Mouse (Mus musculus) ES-E14 (cell line): ENCODE data around the gene Lsm4. TPM values are rescaled to one million over a fixed set of nuclear protein-coding genes. Genes with fewer than 3 reads are reported as not detected.

Source experiments
- DNase-seq: peaks from one replicate; pipeline ENCODE4 v3.0.0-alpha.2; 2013; ENCODE audit warnings: low read depth, low spot score
- H3K27ac ChIP-seq: 2 replicates; pipeline ENCODE4 v1.5.1; 2012; ENCODE audit warnings: low read depth, mild to moderate bottlenecking, low read length, moderate library complexity, mixed read lengths; ENCODE audit not compliant: poor library complexity, insufficient read depth, severe bottlenecking
- H3K36me3 ChIP-seq: 2 replicates; pipeline ENCODE4 v1.6.1; 2012; ENCODE audit warnings: mild to moderate bottlenecking, low read length, moderate library complexity, mixed read lengths; ENCODE audit not compliant: control insufficient read depth, poor library complexity, insufficient read depth, severe bottlenecking
- H3K4me1 ChIP-seq, 2 experiments: fragments of 150-350 bp in 1 of 2; sonication (generic) in 1 of 2; 2 replicates each; pipeline ENCODE4 v1.6.1; 2012; ENCODE audit warnings: low read length in 2 of 2, mild to moderate bottlenecking in 1 of 2, mixed read lengths in 1 of 2; ENCODE audit not compliant: control insufficient read depth in 2 of 2, insufficient read depth in 2 of 2, poor library complexity in 1 of 2
- H3K4me3 ChIP-seq, 2 experiments: fragments of 150-350 bp in 1 of 2; sonication (generic) in 1 of 2; 2 replicates each; pipeline ENCODE4 v1.5.1; 2012; ENCODE audit warnings: low read length in 2 of 2, low read depth in 1 of 2, mild to moderate bottlenecking in 1 of 2, mixed read lengths in 1 of 2; ENCODE audit not compliant: insufficient read depth in 1 of 2, poor library complexity in 1 of 2, severe bottlenecking in 1 of 2
- H3K9ac ChIP-seq: 2 replicates; pipeline ENCODE4 v1.6.1; 2012; ENCODE audit warnings: low read depth, mild to moderate bottlenecking, low read length, mixed read lengths; ENCODE audit not compliant: poor library complexity, insufficient read depth, severe bottlenecking
- H3K9me3 ChIP-seq: fragments of 150-350 bp; sonication (generic); 2 replicates; pipeline ENCODE4 v1.6.1; 2012; ENCODE audit warnings: low read depth, mild to moderate bottlenecking, low read length; ENCODE audit not compliant: control insufficient read depth, insufficient read depth
- CHD2 ChIP-seq: IDR thresholded peaks from 2 replicates; pipeline ENCODE4 v1.6.1; 2014; ENCODE audit warnings: mild to moderate bottlenecking, low read depth, low read length, inconsistent platforms
- HCFC1 ChIP-seq: IDR thresholded peaks from 2 replicates; pipeline ENCODE4 v1.6.1; 2012; ENCODE audit warnings: low read length, inconsistent platforms, borderline replicate concordance; ENCODE audit not compliant: insufficient read depth
- MAFK ChIP-seq: IDR thresholded peaks from 2 replicates; pipeline ENCODE4 v1.6.1; 2014; ENCODE audit warnings: mild to moderate bottlenecking, low read depth, low read length, inconsistent platforms; ENCODE audit not compliant: insufficient read depth
- ZC3H11A ChIP-seq: IDR thresholded peaks from 2 replicates; pipeline ENCODE4 v1.6.1; 2012; ENCODE audit warnings: low read depth, mild to moderate bottlenecking, inconsistent platforms, low read length, borderline replicate concordance
- ZNF384 ChIP-seq: IDR thresholded peaks from 2 replicates; pipeline ENCODE4 v1.6.1; 2012; ENCODE audit warnings: low read depth, low read length, inconsistent platforms
- in situ Hi-C, 2 experiments: fragments of 600-800 bp; cut with MboI; formaldehyde crosslinking; loops; one replicate each; pipeline ENCODE4 v1.15.1; 2025; ENCODE audit warnings: low sequenced_read_pairs in 2 of 2, inconsistent platforms in 1 of 2; ENCODE audit not compliant: unreplicated experiment in 2 of 2
- total RNA-seq: library from RNA; depleted of rRNA; stranded (reverse); fragments of 300-350 nt; gene quantifications from 2 replicates; pipeline ENCODE4 v1.2.3, GENCODE M21; 2012

Lsm4 gene
- total RNA-seq, 1 experiment: 171 TPM

DNA sequence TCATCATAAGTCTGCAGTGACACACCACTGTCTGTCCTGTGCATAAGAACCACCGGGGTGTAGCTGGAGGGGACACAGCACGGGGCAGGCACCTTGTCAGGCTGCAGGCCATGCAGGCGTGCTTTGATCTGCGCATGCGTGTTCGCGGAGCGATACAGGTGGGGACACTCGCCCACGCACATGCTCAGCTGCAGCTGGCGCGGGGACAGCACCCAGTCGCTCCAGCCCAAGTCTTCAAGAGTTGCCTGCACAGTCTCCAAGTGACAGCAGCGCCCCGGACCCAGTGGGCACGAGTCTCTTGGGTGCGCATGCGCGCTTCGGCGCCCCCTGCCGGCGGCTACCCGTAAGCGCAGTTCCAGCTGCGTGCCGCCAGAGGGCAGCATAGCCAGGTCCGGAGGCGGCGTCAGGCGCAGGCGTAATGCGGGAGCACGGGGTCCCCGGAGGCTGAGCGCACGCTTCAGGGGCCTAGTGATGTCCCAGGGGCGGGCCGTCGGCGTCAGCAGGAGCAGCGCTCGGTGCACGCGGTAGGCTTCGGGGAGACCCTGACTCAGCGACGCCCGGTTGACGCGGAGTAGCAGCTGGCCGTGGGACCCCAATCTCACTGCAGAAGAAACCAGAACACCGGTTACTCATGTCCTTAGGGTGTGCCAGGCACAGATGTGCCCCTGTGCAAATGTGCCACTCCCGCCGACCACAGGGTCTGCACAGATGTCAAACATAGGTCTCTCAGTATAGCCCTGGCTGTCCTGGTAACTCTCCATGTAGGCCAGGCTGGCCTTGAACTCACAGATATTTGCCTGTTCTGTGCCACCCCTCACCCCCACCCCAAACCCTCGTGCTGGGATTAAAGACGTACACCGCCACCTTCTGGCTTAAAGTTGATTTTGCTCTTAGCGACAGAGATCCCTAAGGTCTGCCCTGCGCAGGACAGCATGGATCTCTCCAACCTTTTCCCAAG is 43.2 kb upstream of the Lsm4 start:
- DNase-seq: peak; percentile 83
- peak overlapping the region; percentile 40; the same call in 1 of the 2 replicates for H3K27ac ChIP-seq
- in situ Hi-C loops: no loop called here

DNA sequence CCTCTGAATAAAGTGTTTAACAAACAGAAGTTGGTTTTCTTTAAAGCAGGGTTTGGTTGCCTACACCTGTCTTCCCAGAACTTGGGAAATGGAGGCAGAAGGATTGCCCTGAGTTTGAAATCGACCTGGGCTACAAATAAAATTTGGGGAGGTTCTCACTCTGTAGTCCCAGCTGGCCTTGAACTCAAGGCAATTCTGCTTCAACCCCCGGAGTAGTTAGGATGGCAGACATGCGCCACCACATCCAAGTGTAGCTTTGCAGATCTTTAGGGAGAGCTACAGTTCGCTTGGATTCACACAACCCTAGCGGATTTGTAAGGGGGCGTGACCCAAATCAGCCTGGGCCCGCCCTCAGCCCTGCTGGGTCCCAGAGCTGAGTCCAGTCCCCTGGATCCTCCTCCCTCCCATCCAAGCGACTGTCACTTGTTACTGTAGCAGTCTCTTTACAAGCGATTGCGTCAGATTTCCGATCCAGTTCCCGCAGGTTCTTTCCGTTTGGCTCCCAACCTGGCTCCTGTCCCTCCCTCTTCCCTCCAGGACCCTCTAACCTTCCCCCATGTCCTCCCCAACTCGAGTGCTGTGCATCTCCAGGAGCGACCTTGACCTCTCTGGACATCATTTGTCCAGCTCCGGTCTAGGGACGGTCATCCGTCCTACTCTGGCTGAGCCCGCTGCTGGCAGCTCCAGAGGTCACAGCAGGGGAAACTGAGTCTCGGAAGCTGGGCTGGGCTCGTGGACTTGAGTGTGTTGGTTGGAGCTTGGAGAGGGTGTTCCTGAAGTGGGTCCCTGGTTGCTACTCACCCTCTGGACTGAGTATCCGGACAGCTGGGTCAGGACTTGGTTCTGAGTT is 42.3 kb upstream of the Lsm4 start:
- Histone ChIP-seq H3K27ac (peak overlapping the region; percentile 77), H3K9ac (peak overlapping the region; percentile 70), H3K36me3 (no peaks in the 10 kb centered on the region; the same call in 1 of the 2 replicates), H3K4me3 (peak overlapping the region; percentile 61 to 62), H3K9me3 (no peaks in the 10 kb centered on the region), H3K4me1 (peaks cover 0 to 14% of the 10 kb centered on the region in 2 experiments; a peak in 2 of 4 replicates)
- DNase-seq: peak; percentile 84
- in situ Hi-C loops: no loop called here
- TF ChIP-seq HCFC1: no peak
- TF ChIP-seq CHD2: no peak
- no peak for TF ChIP-seq ZC3H11A
- no peak for TF ChIP-seq MAFK
- no peak for TF ChIP-seq ZNF384

More for the DNA sequence above, 43.2 kb upstream of the Lsm4 start:
- peaks cover 0 to 12% of the 10 kb centered on the region in 2 experiments; a peak in 2 of 4 replicates for H3K4me1 ChIP-seq
- H3K9me3 ChIP-seq: no peaks in the 10 kb centered on the region
- TF ChIP-seq ZNF384 (0 out of 2 replicates have a peak, but pooled peaks have one; percentile 60), ZC3H11A (no peak), MAFK (no peak), HCFC1 (peak; percentile 66; the same call in 1 of the 2 replicates), CHD2 (no peak)
- H3K36me3 ChIP-seq: no peaks in the 10 kb centered on the region; the same call in 1 of the 2 replicates
- H3K4me3 ChIP-seq: peak overlapping the region; percentile 37 to 51
- H3K9ac ChIP-seq: peak overlapping the region; percentile 64

DNA sequence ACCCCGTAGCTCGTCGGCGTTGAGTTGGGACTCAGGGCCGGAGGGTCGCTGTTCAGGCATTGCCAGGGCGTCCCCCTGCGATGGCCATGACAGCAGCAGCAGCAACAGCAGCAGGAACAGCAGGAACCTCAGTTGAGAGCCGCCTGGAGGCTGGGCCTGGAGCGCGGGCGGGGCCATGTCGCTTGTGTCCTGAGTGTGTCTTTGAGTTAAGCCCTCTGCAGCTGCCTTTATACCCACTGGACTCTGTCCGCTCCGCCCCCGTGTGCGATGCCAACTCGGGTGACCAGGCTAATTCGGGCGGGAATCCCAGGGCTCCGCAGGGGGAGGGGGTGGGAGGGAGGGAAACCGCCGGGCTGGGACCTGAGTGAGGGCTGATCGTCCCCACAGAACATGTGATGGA is 41.6 kb upstream of the Lsm4 start:
- DNase-seq: no peak
- in situ Hi-C loops: no loop called here
- H3K9ac ChIP-seq: peak overlapping the region; percentile 70
- H3K9me3 ChIP-seq: no peaks in the 10 kb centered on the region
- no peaks in the 10 kb centered on the region; the same call in 1 of the 2 replicates for H3K36me3 ChIP-seq
- H3K4me1 ChIP-seq: peaks cover 0 to 14% of the 10 kb centered on the region in 2 experiments; a peak in 2 of 4 replicates
- H3K4me3 ChIP-seq: peak overlapping the region; percentile 61 to 62
- TF ChIP-seq CHD2: no peak
- TF ChIP-seq ZNF384: no peak
- no peak for TF ChIP-seq MAFK
- no peak for TF ChIP-seq ZC3H11A
- no peak for TF ChIP-seq HCFC1
- H3K27ac ChIP-seq: peak overlapping the region; percentile 77; the same call in 1 of the 2 replicates

DNA sequence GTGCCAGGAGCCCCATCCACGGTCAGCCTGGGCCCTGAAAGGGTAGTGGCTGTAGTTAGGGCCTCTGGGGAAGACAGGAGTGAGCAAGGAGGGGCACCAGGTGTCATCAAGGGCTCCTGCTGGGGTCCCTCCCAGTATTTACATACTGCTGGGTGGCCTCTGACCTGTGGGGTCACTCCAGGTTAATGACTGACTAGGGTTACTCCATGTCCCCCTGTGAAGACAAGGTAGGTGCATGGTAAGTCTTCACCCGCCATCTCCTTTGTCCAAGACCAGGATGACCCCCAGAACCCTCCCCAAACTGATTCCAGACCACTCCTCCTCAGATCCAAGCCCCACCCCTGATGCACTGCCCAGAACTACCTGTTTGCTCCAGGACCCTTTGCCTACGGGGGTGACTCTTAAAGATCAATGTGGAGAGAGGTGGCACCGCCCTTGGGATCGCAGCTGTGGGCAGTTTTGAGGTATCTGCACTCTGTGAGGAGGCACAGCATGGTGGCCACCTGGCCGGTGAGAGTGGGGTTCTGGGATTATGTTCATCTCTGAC is 40.6 kb upstream of the Lsm4 start, which contains the start of gene Gdf15:
Gene Gdf15 (minus strand): TSS at position 111 of the 547 bp plus-strand sequence.
- peak within 1 kb of the TSS; percentile 70 for H3K9ac ChIP-seq
- no peaks in the 10 kb centered on the region for H3K9me3 ChIP-seq
- in situ Hi-C loops: no loop called here
- peaks cover under 1 to 19% of the 10 kb centered on the region in 2 experiments; a peak in 2 of 4 replicates for H3K4me1 ChIP-seq
- TF ChIP-seq HCFC1: no peak
- no peak for TF ChIP-seq MAFK
- no peak for TF ChIP-seq ZC3H11A
- TF ChIP-seq CHD2: no peak
- no peak for TF ChIP-seq ZNF384
- DNase-seq: no peak
- H3K4me3 ChIP-seq: peak within 1 kb of the TSS; percentile 61 to 62
- H3K27ac ChIP-seq: peak within 1 kb of the TSS; percentile 77; the same call in 1 of the 2 replicates
- no peaks in the 10 kb centered on the region; the same call in 1 of the 2 replicates for H3K36me3 ChIP-seq
